Mouse (Mus musculus) liver, embryonic 14.5 days (tissue): ENCODE measurements at regions not wholly inside any gene's neighbourhood (a gene's known extent, or its start where the extent isn't known, plus 50 kb on each side); places are given as distances from the start of the nearest gene placed in this dataset.

Source experiments
- CTCF ChIP-seq: IDR thresholded peaks from 2 replicates; pipeline ENCODE4 v1.5.1; 2016; ENCODE audit warnings: antibody characterized with exemption, low read depth, control low read depth
- EP300 ChIP-seq: IDR thresholded peaks from 2 replicates; pipeline ENCODE4 v1.6.1; 2016; ENCODE audit warnings: antibody characterized with exemption, low read depth

- TF ChIP-seq CTCF (no peak), EP300 (no peak)
These were observed 442.6 kb downstream of the Atp23 start for GRCm38 (mm10) chr10:126458523-126458922.
